Comparison of ENCODE assay signal across 13 mouse cellular contexts in the genomic region with DNA sequence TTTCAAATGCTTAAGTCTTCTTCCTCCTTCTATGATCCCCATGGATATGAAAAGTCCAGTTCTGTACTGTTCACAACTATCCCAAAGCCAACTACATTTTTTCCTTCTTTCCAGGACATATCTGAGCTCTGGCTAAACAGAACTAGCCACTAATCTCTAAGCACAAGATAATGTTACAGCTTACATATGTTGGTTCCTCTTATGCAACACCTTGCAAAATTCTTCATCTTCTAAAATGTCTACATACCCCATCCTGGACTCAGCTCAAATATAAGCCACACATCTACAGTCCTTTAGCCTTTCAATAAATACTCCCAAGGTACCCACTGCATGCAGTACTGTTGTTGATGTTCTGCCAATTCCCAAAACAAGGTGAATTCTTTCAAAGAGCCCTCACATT.
"Had no signal": no experiment of that assay in that cellular context is flagged by ENCODE, and none has a peak within 500 bp of the region (broad histone marks: within the 10 kb centered on the region; RNA-seq: fewer than 3 reads in every experiment).

No protein-coding gene starts in this region.

- DNase-seq: kidney, adult 2 months; kidney, postnatal 14 days; lung, adult 2 months; lung, postnatal 36 days; thymus, postnatal 4 days had no signal

- H3K9ac ChIP-seq: kidney, embryonic 15.5 days; limb, embryonic 12.5 days; midbrain, embryonic 12.5 days; neural tube, embryonic 13.5 days; stomach, embryonic 15.5 days had no signal

- H3K4me1 ChIP-seq: kidney, embryonic 15.5 days; limb, embryonic 12.5 days; midbrain, embryonic 12.5 days; neural tube, embryonic 13.5 days; stomach, embryonic 15.5 days had no signal

- H3K36me3 ChIP-seq: stomach, embryonic 15.5 days had no signal

- H3K27ac ChIP-seq: kidney, embryonic 15.5 days; limb, embryonic 12.5 days; midbrain, embryonic 12.5 days; neural tube, embryonic 13.5 days; stomach, embryonic 15.5 days had no signal

- H3K9me3 ChIP-seq: kidney, embryonic 15.5 days; limb, embryonic 12.5 days; midbrain, embryonic 12.5 days; neural tube, embryonic 13.5 days; stomach, embryonic 15.5 days had no signal

- H3K27me3 ChIP-seq: kidney, embryonic 15.5 days; limb, embryonic 12.5 days; midbrain, embryonic 12.5 days; neural tube, embryonic 13.5 days; stomach, embryonic 15.5 days had no signal

- ATAC-seq: intestine, embryonic 16.5 days; lung, postnatal 0 days; midbrain, embryonic 16.5 days had no signal

- H3K4me2 ChIP-seq: kidney, embryonic 15.5 days; limb, embryonic 12.5 days; midbrain, embryonic 12.5 days; neural tube, embryonic 13.5 days; stomach, embryonic 15.5 days had no signal

- H3K4me3 ChIP-seq: kidney, embryonic 15.5 days; limb, embryonic 12.5 days; midbrain, embryonic 12.5 days; neural tube, embryonic 13.5 days; stomach, embryonic 15.5 days had no signal
